Mouse (Mus musculus) forelimb bud, embryonic 11.5 days (tissue): ENCODE data around the gene Cop1.

Experiments
- DNase-seq: peaks from one replicate; pipeline ENCODE4 v3.0.0-alpha.2; 2012; ENCODE audit warnings: low read depth, low spot score

The Cop1 gene

GRCm38 (mm10) chr1:159290219-159290618 lies 58.1 kb downstream of the Cop1 start:
- peak; percentile 6 for DNase-seq

- DNase-seq, result no peak
These were observed 58.7 kb downstream of the Cop1 start for GRCm38 (mm10) chr1:159290859-159291258.

DNA sequence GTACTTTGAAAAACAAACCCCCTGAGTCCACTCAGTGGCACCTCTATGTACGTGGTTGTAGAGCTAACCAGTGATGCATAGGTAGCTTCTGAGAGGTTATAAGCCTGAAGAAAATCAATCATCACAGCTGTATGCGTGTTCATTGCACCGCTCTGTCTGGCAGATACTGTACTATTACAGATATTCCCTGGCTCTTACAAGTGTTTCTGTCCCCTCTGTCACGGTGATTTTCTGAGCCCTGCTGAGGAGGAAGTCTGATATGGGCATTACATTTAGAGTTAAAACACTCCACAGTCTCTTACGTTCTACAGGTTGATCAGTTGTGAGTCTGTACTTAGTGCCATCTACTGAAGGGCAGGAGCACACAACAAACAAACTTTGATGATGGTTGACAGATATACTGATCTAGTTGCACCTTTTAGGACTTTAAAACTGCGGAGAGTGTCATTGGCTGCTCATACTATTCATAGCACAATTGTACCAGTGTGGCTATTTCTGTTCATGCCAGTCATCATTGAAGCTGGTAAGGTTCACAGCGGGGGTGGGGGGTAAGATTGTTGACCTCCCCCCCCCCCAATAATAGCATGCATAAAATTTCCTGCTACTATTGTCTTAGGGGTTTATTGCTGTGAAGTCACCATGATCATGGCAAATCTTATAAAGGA lies 69.4 kb downstream of the Cop1 start:
- no peak for DNase-seq

DNA sequence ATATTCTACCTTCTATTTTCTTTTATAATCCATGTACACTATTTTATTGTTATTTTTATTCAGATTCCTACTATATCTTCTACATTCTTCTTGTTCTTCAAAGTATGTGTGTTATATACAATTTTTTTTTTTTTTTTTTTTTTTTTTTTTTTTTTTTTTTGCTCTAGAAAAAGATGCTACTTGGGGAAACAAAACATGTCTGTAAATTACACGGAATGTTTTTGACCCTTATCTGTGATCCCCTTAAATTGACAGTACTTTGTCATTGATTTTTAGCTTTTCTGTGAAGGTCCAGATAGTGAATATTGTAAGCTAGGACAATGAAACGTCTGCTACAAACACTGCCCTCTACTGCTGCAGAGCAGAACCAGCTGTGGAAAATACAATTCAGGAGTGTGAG lies 81.5 kb downstream of the Cop1 start:
- no peak for DNase-seq

- no peak for DNase-seq
These were observed 90.5 kb downstream of the Cop1 start for GRCm38 (mm10) chr1:159322586-159322985.

DNA sequence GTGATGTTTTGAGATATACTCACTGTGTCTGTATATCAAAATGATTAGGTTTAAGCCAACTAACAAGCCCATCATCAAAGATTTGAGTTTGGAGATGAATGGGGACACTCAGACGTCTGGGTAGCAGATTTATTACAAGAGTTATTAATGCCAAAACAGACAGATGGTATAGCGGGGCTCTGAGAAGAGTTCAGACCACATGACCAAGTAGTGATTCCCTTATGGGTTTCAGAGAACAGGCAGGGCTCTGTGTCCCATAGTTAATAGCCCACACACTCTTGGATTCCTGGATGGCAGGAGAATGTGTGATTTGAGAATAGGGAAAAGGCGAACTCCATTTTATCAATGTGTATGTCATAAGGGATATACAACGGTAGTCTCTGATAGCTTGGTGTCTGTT lies 98.9 kb downstream of the Cop1 start:
- no peak for DNase-seq

DNA sequence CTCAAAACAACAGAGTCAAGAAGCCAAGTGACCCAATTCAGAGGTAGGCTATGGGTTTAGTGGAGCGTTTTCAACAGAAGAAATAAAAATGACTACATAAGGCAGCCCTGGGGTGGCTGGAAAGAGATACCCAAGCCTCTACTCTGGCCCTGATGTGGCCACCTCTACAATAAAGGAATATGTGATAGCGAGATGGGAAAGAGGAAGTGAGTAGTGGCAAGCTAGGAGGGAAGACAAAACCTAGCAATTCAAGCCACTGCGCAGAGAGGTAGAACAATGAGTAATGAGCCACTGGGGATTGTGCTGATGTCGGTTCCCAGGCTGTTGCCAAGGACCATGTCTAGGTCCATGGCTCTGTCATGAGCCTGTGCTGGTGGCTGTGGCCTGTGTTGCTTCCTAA lies 102.0 kb downstream of the Cop1 start:
- no peak for DNase-seq

GRCm38 (mm10) chr1:159342355-159342754 lies 110.2 kb downstream of the Cop1 start:
- DNase-seq, result no peak

DNA sequence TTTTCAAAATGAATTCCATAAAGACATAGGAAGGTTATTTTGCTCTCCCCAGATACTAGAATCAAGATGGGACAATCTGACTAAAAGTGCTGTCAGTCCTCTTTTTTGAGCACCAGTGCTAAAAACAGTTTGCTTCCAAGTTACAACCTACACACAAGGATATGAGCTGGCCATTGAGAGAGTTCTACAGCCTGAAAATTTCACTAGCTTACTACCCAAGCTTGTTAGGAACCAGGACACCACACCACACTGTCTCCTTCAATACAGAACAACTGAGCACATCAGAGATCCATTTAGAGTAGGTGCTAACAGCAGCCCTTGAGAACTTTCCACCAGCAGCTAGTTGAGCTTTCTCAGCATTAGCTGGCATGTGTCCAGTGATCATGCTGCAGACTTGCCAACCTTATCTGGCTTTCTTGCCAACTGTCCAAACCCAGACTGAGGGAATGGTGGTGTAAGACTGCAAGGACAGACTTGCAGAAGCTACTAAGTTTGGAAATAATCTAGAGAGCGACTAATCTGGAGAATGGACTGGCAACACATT lies 123.0 kb downstream of the Cop1 start:
- no peak for DNase-seq

GRCm38 (mm10) chr1:159358713-159359112 lies 126.6 kb downstream of the Cop1 start:
- no peak for DNase-seq

DNA sequence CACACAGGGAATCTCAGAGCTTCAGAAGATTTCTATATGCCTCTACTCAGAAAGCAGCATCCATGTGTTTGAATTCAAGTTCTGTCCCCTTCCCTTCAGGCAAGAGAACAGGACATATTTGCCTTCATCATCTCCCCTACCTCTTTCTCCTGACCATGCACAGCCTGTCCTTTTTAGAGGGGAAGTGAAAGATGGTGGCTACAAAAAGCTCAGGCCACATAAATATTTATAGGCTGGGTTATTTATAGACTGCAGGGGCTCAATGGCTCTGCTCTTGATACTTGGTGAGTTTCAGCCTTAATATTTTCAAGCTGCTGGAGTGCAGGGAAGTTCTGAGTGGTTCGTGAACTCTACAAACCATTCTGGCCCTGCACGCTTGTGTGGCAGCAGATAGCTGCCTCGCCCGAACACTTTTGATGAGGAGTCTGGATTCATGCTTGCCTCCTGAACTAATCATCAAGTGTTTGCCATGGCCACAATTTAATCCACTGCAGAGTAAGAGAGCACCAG lies 139.8 kb downstream of the Cop1 start:
- no peak for DNase-seq

GRCm38 (mm10) chr1:159382218-159382617 lies 150.1 kb downstream of the Cop1 start:
- DNase-seq, result no peak

DNA sequence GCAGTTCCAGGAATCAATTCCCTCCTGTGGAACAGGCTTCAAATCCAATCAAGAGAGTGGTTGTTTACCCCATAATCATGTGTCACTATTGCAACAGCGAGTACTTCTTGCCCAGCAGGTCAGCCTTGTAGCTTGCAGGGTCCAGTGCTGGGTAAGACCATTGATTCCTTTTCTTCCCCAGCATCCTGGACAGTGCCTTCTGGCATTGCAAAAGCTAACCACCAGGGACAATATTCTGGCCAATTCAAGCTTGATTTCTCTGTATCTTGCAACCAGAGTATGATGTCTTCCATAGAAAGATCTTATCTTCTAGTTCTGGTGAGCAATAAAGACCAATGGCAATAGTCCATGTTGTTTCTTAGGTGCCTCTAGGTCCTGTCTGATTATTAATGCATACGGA lies 150.8 kb downstream of the Cop1 start:
- no peak for DNase-seq

GRCm38 (mm10) chr1:159386458-159386857 lies 154.3 kb downstream of the Cop1 start:
- DNase-seq, result no peak

GRCm38 (mm10) chr1:159388565-159389024 lies 156.5 kb downstream of the Cop1 start:
- DNase-seq, result no peak

- peak; percentile 72 for DNase-seq
These were observed 157.9 kb downstream of the Cop1 start for GRCm38 (mm10) chr1:159390049-159390448.

DNA sequence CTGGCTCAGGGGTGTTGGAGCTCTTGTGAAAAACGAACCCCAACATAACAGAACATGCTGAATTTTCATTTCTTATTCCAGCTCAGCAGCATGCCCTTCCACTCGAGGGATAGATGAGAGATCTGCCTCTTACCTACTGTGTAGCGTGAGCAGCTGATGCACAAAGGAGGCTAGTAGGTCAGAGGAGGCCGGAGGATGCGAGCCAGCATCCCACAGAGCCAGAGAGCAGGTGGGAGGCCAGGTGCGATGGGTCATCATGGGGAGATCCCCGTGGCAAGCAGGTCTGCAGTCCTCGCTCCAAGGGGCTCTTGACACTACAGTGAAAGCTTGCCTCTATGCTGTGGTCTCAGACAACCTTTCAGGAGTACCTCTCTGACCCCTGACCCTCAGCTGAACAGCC lies 160.5 kb downstream of the Cop1 start:
- no peak for DNase-seq

DNA sequence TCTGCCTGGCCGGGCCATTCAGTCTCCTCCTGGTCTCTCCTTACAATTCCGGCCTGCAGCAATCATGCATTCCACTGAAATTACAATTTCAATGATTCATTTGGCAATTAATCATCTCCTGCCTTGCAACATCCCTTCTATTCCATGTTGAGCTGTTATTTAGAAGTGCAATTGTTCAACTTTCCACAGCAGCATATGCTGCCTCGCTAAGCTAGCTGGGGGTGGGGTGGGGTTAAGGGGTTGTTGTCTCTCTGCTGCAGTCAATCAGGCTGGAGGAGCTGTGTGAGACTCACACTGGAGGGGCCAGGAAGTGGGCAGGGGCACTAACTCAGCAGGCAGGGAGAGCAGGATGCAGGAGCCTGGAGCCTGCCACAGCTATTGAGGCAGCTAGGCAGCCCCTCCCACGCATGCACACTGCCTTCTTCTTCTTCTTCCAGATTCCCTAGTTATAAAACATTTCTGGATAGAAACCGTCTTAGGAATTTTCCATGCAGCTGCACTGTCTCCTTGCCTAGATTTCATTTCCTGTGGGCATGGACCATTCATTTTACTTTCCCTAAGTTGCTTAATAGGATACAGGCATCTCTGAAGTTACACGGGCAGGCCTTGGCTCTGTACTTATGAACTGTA lies 161.1 kb downstream of the Cop1 start:
- DNase-seq, result no peak

DNA sequence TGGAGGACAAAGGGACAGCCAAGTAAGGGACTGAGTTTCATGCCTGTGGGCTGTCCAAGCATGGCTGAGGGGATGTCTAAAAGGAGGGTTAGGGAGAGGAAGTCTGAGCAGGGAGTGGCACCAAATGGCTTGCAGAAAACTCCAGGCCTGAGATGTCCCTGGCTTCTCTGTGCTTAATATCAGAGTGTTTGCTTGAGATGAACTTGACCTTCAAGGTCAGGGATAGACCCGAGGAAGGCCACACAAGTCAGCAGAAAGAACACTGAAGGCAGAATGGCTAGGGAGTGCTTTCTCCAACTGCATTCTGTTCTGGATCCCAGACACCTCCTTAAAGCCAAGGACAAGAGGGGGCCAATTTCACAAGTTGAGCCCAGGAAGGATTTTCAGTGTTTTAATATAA lies 161.8 kb downstream of the Cop1 start:
- DNase-seq, result no peak

- peak; percentile 69 for DNase-seq
These were observed 164.4 kb downstream of the Cop1 start for GRCm38 (mm10) chr1:159396515-159396914.
